Mouse (Mus musculus) limb, embryonic 12.5 days (tissue): ENCODE results near the gene Ccno. TPM values are rescaled to one million over a fixed set of nuclear protein-coding genes. Genes with fewer than 3 reads are reported as not detected.
A peak's percentile ranks its signal among the peaks of the same experiment; 100 is the strongest.

Experiments
- ATAC-seq: fragments of 200-750 bp; cut with Nextera tagmentation; 2 replicates; pipeline ENCODE4 v1.8.0; 2017; ENCODE audit warnings: low read depth, moderate TSS enrichment; ENCODE audit not compliant: insufficient number of reproducible peaks, insufficient read depth, low FRiP score, low TSS enrichment
- H3K27ac ChIP-seq: fragments of 300-500 bp; sonication (generic); 2 replicates; pipeline ENCODE4 v1.5.1; 2016; ENCODE audit warnings: mild to moderate bottlenecking, moderate library complexity
- H3K27me3 ChIP-seq: fragments of 300-500 bp; sonication (generic); 2 replicates; pipeline ENCODE4 v1.6.1; 2016; ENCODE audit warnings: mild to moderate bottlenecking, moderate library complexity
- H3K36me3 ChIP-seq: fragments of 300-500 bp; sonication (generic); 2 replicates; pipeline ENCODE4 v1.6.1; 2016; ENCODE audit warnings: mild to moderate bottlenecking, moderate library complexity
- H3K4me1 ChIP-seq: fragments of 300-500 bp; sonication (generic); replicated peaks from 2 replicates; pipeline ENCODE4 v1.6.1; 2016
- H3K4me2 ChIP-seq: fragments of 300-500 bp; sonication (generic); 2 replicates; pipeline ENCODE4 v1.6.1; 2016; ENCODE audit warnings: mild to moderate bottlenecking, moderate library complexity
- H3K4me3 ChIP-seq: fragments of 300-500 bp; sonication (generic); replicated peaks from 2 replicates; pipeline ENCODE4 v1.5.1; 2016; ENCODE audit warnings: mild to moderate bottlenecking
- H3K9ac ChIP-seq: fragments of 300-500 bp; sonication (generic); replicated peaks from 2 replicates; pipeline ENCODE4 v1.6.1; 2016; ENCODE audit warnings: mild to moderate bottlenecking, moderate library complexity
- H3K9me3 ChIP-seq: fragments of 300-500 bp; sonication (generic); 2 replicates; pipeline ENCODE4 v1.6.1; 2016; ENCODE audit warnings: mild to moderate bottlenecking, moderate library complexity
- WGBS: fragments of 180-500 bp; shearing (Covaris S2); methylation state at CpG from one replicate; pipeline ENCODE4 v1.1.7; 2016; 5-methylcytosine and 5-hydroxymethylcytosine counted together
- polyA plus RNA-seq: library from polyadenylated mRNA; unstranded; fragments of >200 nt; fragmentation: Nextera tagmentation; extraction: Ambion mirVana; gene quantifications from 2 replicates; pipeline ENCODE4 v1.2.1, GENCODE M21; 2016

The Ccno gene
- polyA plus RNA-seq, 1 experiment from 2014 or later = 0.21 TPM

GRCm38 (mm10) chr13:112986451-112986950, 1.1 kb upstream of the Ccno start:
- Histone ChIP-seq H3K27me3 (peaks cover 69% of the 10 kb centered on the region), H3K4me2 (peak overlapping the region; percentile 95), H3K4me3 (peak overlapping the region; percentile 56), H3K36me3 (no peaks in the 10 kb centered on the region), H3K9me3 (no peaks in the 10 kb centered on the region), H3K4me1 (peaks cover 49% of the 10 kb centered on the region), H3K9ac (no peak overlapping the region), H3K27ac (no peak overlapping the region)
- ATAC-seq = no peak
- 2% methylated on average over 17 of the region's 17 CpGs for WGBS

GRCm38 (mm10) chr13:112987991-112988390, 389 bp downstream of the Ccno start:
- H3K9me3 ChIP-seq = no peaks in the 10 kb centered on the region
- peak overlapping the region; percentile 95 for H3K4me2 ChIP-seq
- peak overlapping the region; percentile 56 for H3K4me3 ChIP-seq
- ATAC-seq = no peak
- H3K27ac ChIP-seq = no peak overlapping the region
- peaks cover 49% of the 10 kb centered on the region for H3K4me1 ChIP-seq
- H3K9ac ChIP-seq = peak overlapping the region; percentile 53
- under 1% methylated on average over 39 of the region's 39 CpGs for WGBS
- H3K36me3 ChIP-seq = no peaks in the 10 kb centered on the region
- H3K27me3 ChIP-seq = peaks cover 81% of the 10 kb centered on the region

GRCm38 (mm10) chr13:112988866-112989265, 1.3 kb downstream of the Ccno start:
- under 1% methylated on average over 19 of the region's 19 CpGs for WGBS
- H3K36me3 ChIP-seq = no peaks in the 10 kb centered on the region

GRCm38 (mm10) chr13:112989541-112989940, 1.9 kb downstream of the Ccno start:
- no peak for ATAC-seq
- under 1% methylated on average over 23 of the region's 23 CpGs for WGBS
- no peak overlapping the region for H3K9ac ChIP-seq
- no peaks in the 10 kb centered on the region for H3K9me3 ChIP-seq
- H3K36me3 ChIP-seq = no peaks in the 10 kb centered on the region
- H3K27ac ChIP-seq = no peak overlapping the region
- H3K4me2 ChIP-seq = peak overlapping the region; percentile 95
- peak overlapping the region; percentile 21 for H3K4me3 ChIP-seq
- H3K27me3 ChIP-seq = peaks cover 91% of the 10 kb centered on the region
- H3K4me1 ChIP-seq = peaks cover 60% of the 10 kb centered on the region

More at GRCm38 (mm10) chr13:112988866-112989265, 1.3 kb downstream of the Ccno start:
- H3K27ac ChIP-seq = no peak overlapping the region
- peak overlapping the region; percentile 56 for H3K4me3 ChIP-seq
- H3K4me1 ChIP-seq = peaks cover 56% of the 10 kb centered on the region
- H3K27me3 ChIP-seq = peaks cover 89% of the 10 kb centered on the region
- no peak for ATAC-seq
- H3K4me2 ChIP-seq = peak overlapping the region; percentile 95
- no peaks in the 10 kb centered on the region for H3K9me3 ChIP-seq
- H3K9ac ChIP-seq = no peak overlapping the region

GRCm38 (mm10) chr13:112990346-112990745, 2.7 kb downstream of the Ccno start:
- H3K27me3 ChIP-seq = peaks cover 97% of the 10 kb centered on the region
- no peak overlapping the region for H3K9ac ChIP-seq
- ATAC-seq = no peak
- no peak overlapping the region for H3K27ac ChIP-seq
- no peaks in the 10 kb centered on the region for H3K36me3 ChIP-seq
- no peaks in the 10 kb centered on the region for H3K9me3 ChIP-seq
- H3K4me3 ChIP-seq = no peak overlapping the region
- no peak overlapping the region for H3K4me2 ChIP-seq
- H3K4me1 ChIP-seq = peaks cover 60% of the 10 kb centered on the region
- WGBS = 7% methylated on average over 4 of the region's 4 CpGs

- no peak; the same call in 1 of the 2 replicates for ATAC-seq
- peaks cover 97% of the 10 kb centered on the region for H3K27me3 ChIP-seq
- H3K4me1 ChIP-seq = peaks cover 36% of the 10 kb centered on the region
- H3K9ac ChIP-seq = peak within 1 kb of the TSS; percentile 53
- H3K36me3 ChIP-seq = no peaks in the 10 kb centered on the region
- under 1% methylated on average over 63 of the region's 63 CpGs for WGBS
- H3K4me3 ChIP-seq = peak within 1 kb of the TSS; percentile 43
- no peaks in the 10 kb centered on the region for H3K9me3 ChIP-seq
- H3K27ac ChIP-seq = no peak within 1 kb of the TSS
- H3K4me2 ChIP-seq = peak within 1 kb of the TSS; percentile 83
Observed at GRCm38 (mm10) chr13:112993531-112994152, 6.0 kb downstream of the Ccno start, which contains the start of gene Mcidas. TSS of gene Mcidas (plus strand) at chr13:112993845.

- Histone ChIP-seq H3K4me2 (peak overlapping the region; percentile 83), H3K9ac (no peak overlapping the region), H3K4me3 (peak overlapping the region; percentile 43), H3K4me1 (peaks cover 34% of the 10 kb centered on the region), H3K27me3 (peaks cover 97% of the 10 kb centered on the region), H3K9me3 (no peaks in the 10 kb centered on the region), H3K27ac (no peak overlapping the region), H3K36me3 (no peaks in the 10 kb centered on the region)
- ATAC-seq = peak; percentile 21; the same call in 1 of the 2 replicates
- under 1% methylated on average over 25 of the region's 25 CpGs for WGBS
Observed at GRCm38 (mm10) chr13:112994191-112994590, 6.6 kb downstream of the Ccno start.

- no peaks in the 10 kb centered on the region for H3K9me3 ChIP-seq
- no peak for ATAC-seq
- no peak overlapping the region for H3K9ac ChIP-seq
- peaks cover 93% of the 10 kb centered on the region for H3K27me3 ChIP-seq
- no peak overlapping the region for H3K4me2 ChIP-seq
- WGBS = 59% methylated on average over 4 of the region's 4 CpGs
- H3K4me3 ChIP-seq = no peak overlapping the region
- H3K27ac ChIP-seq = no peak overlapping the region
- H3K36me3 ChIP-seq = no peaks in the 10 kb centered on the region
- peaks cover 19% of the 10 kb centered on the region for H3K4me1 ChIP-seq
Observed at GRCm38 (mm10) chr13:112996407-112996806, 8.8 kb downstream of the Ccno start.

GRCm38 (mm10) chr13:112997369-112997768, 9.8 kb downstream of the Ccno start:
- H3K9me3 ChIP-seq = no peaks in the 10 kb centered on the region
- H3K4me1 ChIP-seq = peaks cover 19% of the 10 kb centered on the region
- H3K27me3 ChIP-seq = peaks cover 92% of the 10 kb centered on the region
- no peak overlapping the region for H3K9ac ChIP-seq
- no peak overlapping the region for H3K4me2 ChIP-seq
- no peak overlapping the region for H3K4me3 ChIP-seq
- ATAC-seq = no peak
- WGBS = 69% methylated on average over 6 of the region's 6 CpGs
- H3K27ac ChIP-seq = no peak overlapping the region
- no peaks in the 10 kb centered on the region for H3K36me3 ChIP-seq

GRCm38 (mm10) chr13:112998427-112999201, 11.0 kb downstream of the Ccno start:
- H3K27me3 ChIP-seq = peaks cover 80% of the 10 kb centered on the region
- peak overlapping the region; percentile 40 for H3K9ac ChIP-seq
- H3K36me3 ChIP-seq = no peaks in the 10 kb centered on the region
- ATAC-seq = no peak
- under 1% methylated on average over 46 of the region's 46 CpGs for WGBS
- peak overlapping the region; percentile 45 for H3K4me3 ChIP-seq
- peak overlapping the region; percentile 86 for H3K4me2 ChIP-seq
- no peaks in the 10 kb centered on the region for H3K9me3 ChIP-seq
- peaks cover 14% of the 10 kb centered on the region for H3K4me1 ChIP-seq
- no peak overlapping the region for H3K27ac ChIP-seq

GRCm38 (mm10) chr13:113000090-113000489, 12.5 kb downstream of the Ccno start:
- no peaks in the 10 kb centered on the region for H3K36me3 ChIP-seq
- ATAC-seq = no peak
- no peak overlapping the region for H3K4me3 ChIP-seq
- no peak overlapping the region for H3K9ac ChIP-seq
- no peaks in the 10 kb centered on the region for H3K9me3 ChIP-seq
- H3K27ac ChIP-seq = no peak overlapping the region
- H3K4me1 ChIP-seq = peaks cover 8% of the 10 kb centered on the region; the same call in 1 of the 2 replicates
- no peak overlapping the region for H3K4me2 ChIP-seq
- H3K27me3 ChIP-seq = peaks cover 66% of the 10 kb centered on the region
- 75% methylated on average over 3 of the region's 3 CpGs for whole genome bisulfite sequencing
